Mouse (Mus musculus) gastrocnemius, postnatal 14 days (tissue): ENCODE measurements around the gene Nhlrc3. TPM values are rescaled to one million over a fixed set of nuclear protein-coding genes. Genes with fewer than 3 reads are reported as not detected.

Experiments
- DNase-seq: peaks from one replicate; pipeline ENCODE4 v3.0.0; 2021; ENCODE audit warnings: mixed read lengths
- intact Hi-C: fragments of 180-260 bp; cut with DNase I; formaldehyde crosslinking; loops from one replicate; pipeline ENCODE4 v1.15.1; 2025; ENCODE audit warnings: low total_unique reads
- total RNA-seq, 2 experiments: library from RNA; stranded (reverse); gene quantifications; 2 replicates each; pipeline ENCODE4 v1.2.3; 2021

Nhlrc3 gene
- total RNA-seq, 2 experiments from 2014 or later = 2.5 to 4.2 TPM

- DNase-seq = no peak
- intact Hi-C loops = no loop called here
Measured at GRCm38 (mm10) chr3:53410031-53410430, 53.1 kb downstream of the Nhlrc3 start.

- intact Hi-C loops = no loop called here
- no peak for DNase-seq
Measured at GRCm38 (mm10) chr3:53407145-53407544, 56.0 kb downstream of the Nhlrc3 start.

Other genes with a start within 250 kb of the Nhlrc3 start
- 1 to 10 TPM; 6.9 to 7.3 TPM for gene Proser1, start 334 bp upstream of the Nhlrc3 start, total RNA-seq
- not detected for gene Stoml3, start 25.3 kb upstream of the Nhlrc3 start, total RNA-seq
- 1 to 10 TPM; 7.0 to 9.4 TPM for gene Frem2, start 194.0 kb upstream of the Nhlrc3 start, total RNA-seq